Mouse (Mus musculus) layer of hippocampus, postnatal 36 days (tissue): ENCODE measurements around the gene Rel. TPM values are rescaled to one million over a fixed set of nuclear protein-coding genes. Genes with fewer than 3 reads are reported as not detected.
"Not testable (repeated sequence)": the region's sequence is repeated elsewhere in the genome, so short reads cannot be mapped to it uniquely, and the experiment has no call there.

Experiments used
- DNase-seq, 2 experiments: peaks; one replicate each; pipeline ENCODE4 v3.0.0; 2022
- total RNA-seq, 2 experiments: library from RNA; stranded (reverse); gene quantifications; 2 replicates each; pipeline ENCODE4 v1.2.3; 2021

The Rel gene
- total RNA-seq: 1 to 10 TPM; 2.6 to 2.7 TPM

- peak; percentile 91 to 93 for DNase-seq
Observed at GRCm38 (mm10) chr11:23770760-23771506, at the start of gene Rel. Gene Rel, minus strand, starts transcription at chr11:23770970.

GRCm38 (mm10) chr11:23818745-23819144 is 48.0 kb upstream of the Rel start:
- no peak for DNase-seq

GRCm38 (mm10) chr11:23810741-23811140 is 40.0 kb upstream of the Rel start:
- no peak for DNase-seq

- no peak for DNase-seq
Observed at GRCm38 (mm10) chr11:23805716-23806115, 34.9 kb upstream of the Rel start.

GRCm38 (mm10) chr11:23803136-23803535 is 32.4 kb upstream of the Rel start:
- DNase-seq: no peak

- DNase-seq: no peak
Observed at GRCm38 (mm10) chr11:23802256-23802655, 31.5 kb upstream of the Rel start.

GRCm38 (mm10) chr11:23801851-23802250 is 31.1 kb upstream of the Rel start:
- DNase-seq: no peak

- not testable (repeated sequence) for DNase-seq
Observed at GRCm38 (mm10) chr11:23783677-23784076, 12.9 kb upstream of the Rel start.

GRCm38 (mm10) chr11:23783085-23783484 is 12.3 kb upstream of the Rel start:
- DNase-seq: no peak

- no peak for DNase-seq
Observed at GRCm38 (mm10) chr11:23782038-23782437, 11.3 kb upstream of the Rel start.

GRCm38 (mm10) chr11:23778787-23779201 is 8.0 kb upstream of the Rel start:
- no peak for DNase-seq

- DNase-seq: no peak
Observed at GRCm38 (mm10) chr11:23772471-23772870, 1.7 kb upstream of the Rel start.

GRCm38 (mm10) chr11:23771507-23772097 is 832 bp upstream of the Rel start:
- no peak for DNase-seq

- no peak for DNase-seq
Observed at GRCm38 (mm10) chr11:23770510-23770759, 335 bp downstream of the Rel start.

GRCm38 (mm10) chr11:23769686-23770509 is 872 bp downstream of the Rel start:
- peak in 1 of 2 experiments; percentile 12 for DNase-seq

- no peak for DNase-seq
Observed at GRCm38 (mm10) chr11:23769033-23769432, 1.7 kb downstream of the Rel start.

GRCm38 (mm10) chr11:23767928-23768327 is 2.8 kb downstream of the Rel start:
- DNase-seq: no peak

GRCm38 (mm10) chr11:23767369-23767768 is 3.4 kb downstream of the Rel start:
- DNase-seq: not testable (repeated sequence)

- no peak for DNase-seq
Observed at GRCm38 (mm10) chr11:23762635-23763034, 8.1 kb downstream of the Rel start.

- no peak for DNase-seq
Observed at GRCm38 (mm10) chr11:23758218-23758617, 12.6 kb downstream of the Rel start.

- no peak for DNase-seq
Observed at GRCm38 (mm10) chr11:23754329-23754728, 16.4 kb downstream of the Rel start.

- DNase-seq: no peak
Observed at GRCm38 (mm10) chr11:23753136-23753710, 17.5 kb downstream of the Rel start.

GRCm38 (mm10) chr11:23746102-23746501 is 24.7 kb downstream of the Rel start:
- DNase-seq: no peak
